Mouse (Mus musculus) c-Kit-positive CD71-positive TER-119-negative erythroid progenitor cells, embryonic 14.5 days (primary cell): ENCODE data around the gene Rcc2.

Experiments
- DNase-seq: peaks from one replicate; pipeline ENCODE4 v3.0.0-alpha.2; 2013; ENCODE audit warnings: low read depth

The Rcc2 gene

GRCm38 (mm10) chr4:140753366-140753765, 53.0 kb downstream of the Rcc2 start:
- DNase-seq, result no peak

GRCm38 (mm10) chr4:140755811-140756210, 55.5 kb downstream of the Rcc2 start:
- DNase-seq, result no peak

GRCm38 (mm10) chr4:140761601-140762000, 61.3 kb downstream of the Rcc2 start:
- DNase-seq, result no peak

- peak; percentile 35 for DNase-seq
Observed at GRCm38 (mm10) chr4:140763158-140763557, 62.8 kb downstream of the Rcc2 start.

GRCm38 (mm10) chr4:140765936-140766335, 65.6 kb downstream of the Rcc2 start:
- DNase-seq, result no peak

- no peak for DNase-seq
Observed at GRCm38 (mm10) chr4:140768973-140769372, 68.6 kb downstream of the Rcc2 start.

GRCm38 (mm10) chr4:140770433-140770832, 70.1 kb downstream of the Rcc2 start:
- DNase-seq, result no peak

GRCm38 (mm10) chr4:140771091-140771490, 70.8 kb downstream of the Rcc2 start:
- no peak for DNase-seq
